Mouse (Mus musculus): ENCODE measurements at regions not wholly inside any gene's neighbourhood (a gene's known extent, or its start where the extent isn't known, plus 50 kb on each side); places are given as distances from the start of the nearest gene placed in this dataset.

GRCm38 (mm10) chr1:51596935-51597820 is 119.0 kb upstream of the Nabp1 start:
- TF ChIP-seq POLR2A (IDR thresholded peaks at IDR 0.05; ENCODE audit: insufficient read depth, low read length) (no peak), EP300 (IDR thresholded peaks at IDR 0.05; ENCODE audit: insufficient read depth, low read depth, low read length) (no peak)

Data from ES-Bruce4 (cell line).